Mouse (Mus musculus): ENCODE data around the gene 2810004N23Rik.
A peak's percentile ranks its signal among the peaks of the same experiment; 100 is the strongest.

2810004N23Rik gene

DNA sequence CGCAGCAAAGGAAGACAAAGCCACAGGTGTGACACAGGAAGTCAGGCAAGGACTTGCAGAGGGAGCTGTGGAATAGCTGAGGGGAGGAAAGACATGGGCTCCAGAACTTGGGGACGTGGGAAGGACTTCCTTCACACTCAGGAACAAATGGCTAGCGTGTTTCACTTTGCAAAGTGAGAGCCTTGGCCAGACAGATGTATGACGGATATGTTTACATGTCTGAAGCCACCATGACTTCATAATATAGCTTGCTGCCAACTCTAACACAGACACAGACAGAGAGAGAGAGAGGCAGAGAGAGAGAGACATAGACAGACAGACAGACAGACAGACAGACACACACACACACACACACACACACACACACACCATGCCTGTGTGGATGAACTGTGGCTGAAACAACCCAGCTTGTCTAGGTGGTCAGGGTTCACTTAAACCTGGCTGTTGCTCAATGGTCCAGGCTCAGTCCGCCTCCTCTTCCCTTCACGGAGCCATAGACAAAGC lies 43.3 kb downstream of the 2810004N23Rik start:
- DNase-seq = no peak

- no peak for DNase-seq
Measured at GRCm38 (mm10) chr8:124817361-124817760, 45.6 kb downstream of the 2810004N23Rik start.

GRCm38 (mm10) chr8:124816866-124817265 lies 46.1 kb downstream of the 2810004N23Rik start:
- DNase-seq = no peak

- peak; percentile 43 for DNase-seq
Measured at GRCm38 (mm10) chr8:124815870-124816269, 47.0 kb downstream of the 2810004N23Rik start.

DNA sequence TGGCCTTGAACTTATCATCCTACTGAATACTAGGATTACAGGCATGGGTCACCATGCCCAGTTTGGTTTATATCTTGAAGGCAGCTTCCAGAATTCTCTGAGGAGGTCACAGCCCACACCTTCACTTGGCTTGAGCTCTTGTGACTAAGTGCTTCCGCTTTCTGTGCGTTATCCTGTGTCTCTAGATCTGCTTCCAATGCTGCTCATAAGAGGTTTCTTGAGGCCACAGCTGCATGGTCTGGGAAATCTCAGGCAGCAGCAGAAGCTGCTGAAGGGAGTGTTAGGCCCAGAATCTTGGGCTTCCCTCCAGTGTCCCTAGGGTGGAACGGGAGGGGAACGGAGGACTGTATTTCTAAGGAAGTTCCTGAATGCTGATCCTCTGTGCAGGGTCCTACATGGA lies 49.6 kb downstream of the 2810004N23Rik start:
- no peak for DNase-seq

DNA sequence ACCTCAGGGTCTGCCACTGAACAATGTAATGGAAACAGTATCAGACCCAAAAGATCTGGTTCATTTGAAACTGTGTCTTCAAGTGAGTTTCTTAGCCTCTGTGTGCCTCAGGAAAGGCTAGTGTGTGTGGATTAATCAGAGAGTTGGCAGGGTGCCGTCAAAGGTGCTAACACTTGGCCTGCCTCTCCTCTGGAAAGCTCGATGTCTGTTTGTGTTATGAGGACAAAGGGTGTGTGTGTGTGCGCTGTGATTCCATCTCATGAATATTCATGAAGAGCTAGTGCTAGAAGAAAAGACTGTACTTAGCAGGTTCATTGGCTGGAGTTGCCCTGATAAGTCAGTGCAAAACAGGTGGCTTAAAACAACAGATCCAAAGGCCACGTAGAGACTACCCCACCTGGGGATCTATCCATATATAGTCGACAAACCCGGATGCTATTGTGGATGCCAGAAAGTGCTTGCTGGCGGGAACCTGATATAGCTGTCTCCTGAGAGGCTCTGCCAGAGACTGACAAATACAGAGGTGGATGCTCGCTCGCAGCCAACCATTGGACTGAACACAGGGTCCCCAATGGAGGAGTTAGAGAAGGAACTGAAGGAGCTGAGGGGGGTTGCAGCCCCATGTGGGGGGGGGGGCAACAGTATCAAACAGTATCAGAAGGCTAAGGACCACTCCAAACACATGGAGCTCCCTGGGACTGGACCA lies 52.1 kb downstream of the 2810004N23Rik start:
- no peak for DNase-seq

DNA sequence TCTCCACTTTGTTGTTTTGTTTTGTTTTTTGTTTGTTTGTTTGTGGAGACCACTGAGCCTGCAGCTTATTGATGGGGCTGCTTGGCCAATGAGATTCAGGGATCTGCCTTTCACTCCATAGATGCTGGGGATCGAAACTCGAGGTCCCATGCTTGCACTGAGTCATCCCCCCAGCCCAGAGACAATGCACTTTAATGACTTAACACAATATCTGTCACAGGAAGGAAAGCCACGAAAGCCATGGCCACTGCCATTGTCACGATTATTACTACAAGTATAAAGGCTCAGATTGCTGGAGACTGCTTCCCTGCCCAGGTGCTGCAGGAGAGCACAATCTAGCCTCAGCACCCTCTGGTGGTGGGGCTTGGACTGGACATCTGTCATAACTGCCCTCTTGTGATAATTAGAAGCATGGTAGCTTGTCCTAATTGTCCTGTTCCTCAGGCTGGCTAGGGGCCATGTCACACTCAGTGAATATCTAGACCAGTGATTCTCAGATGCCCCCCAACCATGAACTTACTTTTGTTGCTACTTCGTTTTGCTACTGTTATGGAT lies 52.8 kb downstream of the 2810004N23Rik start:
- DNase-seq = no peak

DNA sequence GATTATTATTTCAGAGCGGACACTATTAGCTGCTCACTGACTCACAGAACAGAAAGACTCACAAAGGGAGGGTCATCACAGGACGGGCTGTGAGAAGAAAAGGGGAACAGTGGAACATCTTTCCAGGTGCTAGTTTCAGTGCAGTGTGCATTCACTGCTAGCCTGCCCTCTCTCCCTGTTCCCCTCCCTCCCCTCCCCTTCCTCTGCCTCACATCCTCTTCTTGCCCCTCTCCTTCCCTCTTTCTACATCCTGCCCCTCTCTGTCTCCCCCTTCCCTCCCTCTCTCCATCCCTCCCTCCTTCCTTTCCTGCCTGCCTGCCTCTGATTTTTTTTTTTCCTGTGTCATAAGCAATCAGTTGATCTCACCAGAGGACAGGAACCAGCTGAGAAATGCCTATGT lies 53.5 kb downstream of the 2810004N23Rik start:
- DNase-seq = no peak

DNA sequence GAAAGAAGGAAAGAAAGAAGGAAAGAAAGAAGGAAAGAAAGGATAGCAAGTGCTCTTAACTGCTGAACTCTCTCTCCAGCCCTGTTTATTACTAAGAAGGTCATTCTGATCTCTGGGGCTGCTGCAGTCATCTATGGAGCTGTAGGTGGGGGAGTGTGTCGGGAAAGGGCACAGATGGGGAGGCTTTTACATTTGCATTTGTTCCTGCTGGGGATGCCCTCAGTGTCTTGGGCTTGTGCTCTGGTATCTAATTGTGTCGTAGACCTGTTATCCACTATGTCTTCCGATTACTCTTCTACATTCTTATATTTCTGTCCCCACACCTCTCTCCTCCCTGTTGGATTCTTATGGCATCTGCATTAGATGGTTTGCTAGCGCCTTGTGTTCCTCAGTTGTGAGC lies 56.9 kb downstream of the 2810004N23Rik start:
- DNase-seq = no peak

DNA sequence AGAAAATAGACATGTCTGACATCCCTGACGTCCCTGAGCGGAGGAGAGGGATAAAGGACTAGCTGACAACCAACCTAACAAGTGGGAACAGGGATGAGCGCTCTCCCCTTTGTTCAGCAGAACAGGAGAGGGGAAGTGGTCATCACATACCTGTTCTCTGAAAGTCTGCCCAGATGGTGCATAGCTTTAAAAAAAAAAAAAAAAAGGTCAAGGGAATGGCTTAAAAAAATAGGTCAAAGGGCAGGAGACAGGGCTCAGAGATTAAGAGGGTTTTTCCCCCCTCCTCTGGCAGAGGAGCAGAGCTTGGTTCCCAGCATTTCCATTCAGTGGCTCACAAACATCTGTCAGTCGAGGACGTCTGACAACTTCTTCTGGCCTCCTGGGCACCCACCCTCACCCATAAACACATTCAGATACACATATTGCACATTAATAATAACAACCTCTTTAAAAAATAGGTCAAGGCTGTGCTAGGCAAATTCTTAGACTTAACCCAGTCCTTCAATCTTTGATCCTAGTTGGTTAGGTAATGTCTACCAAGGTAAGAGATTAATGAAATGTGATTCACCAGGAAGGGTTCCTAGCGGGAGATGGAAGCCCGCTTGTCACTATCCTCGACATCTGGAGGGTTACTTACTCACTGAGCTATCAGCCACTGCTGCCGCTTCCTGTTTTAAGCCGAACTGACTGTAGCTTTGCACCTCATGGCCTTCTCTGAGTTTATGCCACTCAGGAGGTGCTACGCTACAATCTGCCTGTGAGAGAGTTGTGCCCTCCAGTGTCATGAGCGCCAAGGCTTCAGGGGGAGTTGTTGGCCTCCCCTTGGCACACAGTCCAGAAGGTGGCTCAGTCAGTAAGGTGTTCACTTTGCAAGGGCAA lies 58.9 kb downstream of the 2810004N23Rik start:
- DNase-seq = no peak

- DNase-seq = no peak
Measured at GRCm38 (mm10) chr8:124800542-124800941, 62.4 kb downstream of the 2810004N23Rik start.

DNA sequence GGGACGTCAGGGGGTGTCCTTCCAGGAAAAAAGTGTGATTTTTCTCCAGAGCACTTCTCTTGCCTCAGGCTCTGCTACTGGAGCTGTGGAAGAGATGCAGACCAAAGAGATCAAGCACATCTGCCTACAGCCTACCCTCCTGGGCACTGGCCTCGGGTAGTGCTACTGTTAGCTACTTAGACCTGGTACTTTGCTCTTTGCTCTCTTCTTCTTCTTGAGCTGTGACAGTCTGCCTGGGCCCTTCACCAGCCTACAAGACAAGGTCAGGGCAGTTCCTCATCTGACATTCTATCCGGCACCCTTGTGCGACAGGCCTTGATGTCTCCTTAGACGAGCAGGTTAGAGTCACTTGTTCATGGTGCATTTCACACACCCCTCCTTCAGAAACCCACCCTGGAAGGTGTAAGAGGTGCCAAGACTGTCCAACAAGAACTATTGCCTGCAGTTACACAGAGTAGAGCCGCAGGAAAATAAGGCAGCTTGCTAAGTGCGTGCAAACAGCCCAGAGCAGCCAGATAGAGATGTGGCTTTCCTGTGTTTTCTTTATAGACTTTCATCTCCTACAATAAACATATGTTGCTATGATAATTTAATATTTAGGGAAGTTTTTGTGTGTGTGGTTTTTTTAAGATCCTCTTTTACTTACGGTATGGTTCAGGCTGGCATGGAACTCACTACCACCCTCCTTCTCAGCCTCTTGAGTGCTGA lies 67.0 kb downstream of the 2810004N23Rik start:
- DNase-seq = no peak

DNA sequence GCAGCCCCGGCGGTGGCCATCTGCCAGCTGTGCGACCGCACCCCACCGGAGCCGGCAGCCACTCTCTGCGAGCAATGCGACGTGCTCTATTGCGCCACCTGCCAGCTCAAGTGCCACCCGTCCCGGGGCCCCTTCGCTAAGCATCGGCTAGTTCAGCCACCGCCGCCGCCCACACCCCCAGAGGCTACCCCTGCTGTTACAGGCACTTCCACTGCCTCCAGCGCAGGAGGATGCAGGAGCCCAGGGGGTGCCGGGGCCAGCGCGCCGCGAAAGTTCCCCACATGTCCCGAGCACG lies 68.5 kb downstream of the 2810004N23Rik start:
- peak; percentile 83 for DNase-seq

DNA sequence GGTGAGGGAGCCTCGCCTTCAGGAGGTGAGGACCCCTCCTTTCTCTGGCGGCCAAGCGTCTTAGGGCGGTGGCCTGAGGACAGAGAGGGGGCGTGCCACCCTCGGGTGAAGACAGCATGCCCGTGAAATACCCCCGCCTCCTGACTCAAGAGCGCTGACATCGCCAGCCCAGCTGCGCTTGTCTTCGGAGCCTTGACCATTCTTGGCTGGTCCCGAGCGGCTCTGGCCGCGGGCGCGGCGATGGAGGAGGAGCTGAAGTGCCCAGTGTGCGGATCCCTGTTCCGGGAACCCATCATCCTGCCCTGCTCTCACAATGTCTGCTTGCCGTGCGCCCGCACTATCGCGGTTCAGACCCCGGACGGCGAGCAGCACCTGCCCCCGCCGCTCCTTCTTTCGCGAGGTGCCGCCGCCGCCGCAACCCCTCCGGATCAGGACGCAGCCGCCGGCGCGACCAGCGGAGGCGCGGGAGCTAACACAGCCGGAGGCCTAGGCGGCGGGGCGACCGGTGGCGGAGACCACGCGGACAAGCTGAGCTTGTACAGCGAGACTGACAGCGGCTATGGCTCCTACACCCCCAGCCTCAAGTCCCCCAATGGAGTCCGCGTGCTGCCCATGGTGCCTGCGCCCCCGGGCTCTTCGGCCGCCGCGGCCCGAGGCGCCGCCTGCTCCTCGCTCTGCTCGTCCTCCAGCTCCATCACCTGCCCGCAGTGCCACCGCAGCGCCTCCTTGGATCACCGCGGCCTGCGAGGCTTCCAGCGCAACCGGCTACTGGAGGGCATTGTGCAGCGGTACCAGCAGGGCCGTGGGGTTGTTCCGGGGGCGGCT lies 69.0 kb downstream of the 2810004N23Rik start:
- peak; percentile 48 for DNase-seq

DNA sequence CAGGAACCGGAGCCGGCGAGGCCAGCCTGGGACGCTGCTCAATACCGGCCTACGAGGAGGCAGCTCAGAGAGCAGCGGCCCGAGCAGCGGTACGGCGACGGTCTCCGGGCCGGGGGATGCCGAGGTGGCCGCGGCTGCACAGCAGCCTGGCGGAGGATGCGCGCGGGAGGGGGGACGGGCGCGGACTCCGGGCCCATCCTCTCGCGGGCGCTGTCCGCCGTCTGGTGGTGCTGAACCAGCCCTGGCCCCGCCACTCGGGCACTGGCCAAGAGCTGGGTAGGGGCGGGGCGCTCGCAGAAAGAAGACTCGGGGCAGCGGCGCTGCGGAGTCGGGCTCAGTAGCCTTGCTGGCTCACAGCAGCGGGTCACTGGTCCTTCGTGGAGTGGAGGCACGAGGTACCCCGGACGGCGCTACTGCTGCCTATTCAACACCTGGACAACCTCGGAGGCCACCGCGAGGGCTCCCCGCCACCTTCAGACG lies 69.7 kb downstream of the 2810004N23Rik start:
- DNase-seq = peak; percentile 75

DNA sequence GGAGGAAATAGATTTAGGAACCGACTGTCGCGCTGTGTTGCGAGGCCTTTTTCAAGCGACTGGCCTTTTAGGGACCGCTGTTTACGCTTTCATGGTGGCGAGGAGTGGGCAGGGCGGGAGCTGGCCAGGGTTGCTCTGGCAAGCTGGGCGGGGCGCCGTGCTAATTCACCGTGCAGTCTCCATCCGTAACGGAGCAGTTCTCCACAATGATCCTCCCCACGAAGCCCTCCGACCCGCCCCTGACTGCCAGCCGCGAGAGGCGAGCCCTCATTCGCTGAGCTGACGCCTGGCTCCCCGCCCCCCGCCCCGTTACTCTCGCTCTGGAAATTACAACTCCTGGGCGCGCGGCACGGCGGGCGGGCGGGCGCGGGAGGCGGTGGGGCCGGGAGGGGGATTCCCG lies 70.2 kb downstream of the 2810004N23Rik start, which contains the start of gene Trim67:
Gene Trim67 (plus strand): TSS at position 385 of the 400 bp plus-strand sequence.
- DNase-seq = peak; percentile 79

- peak; percentile 61 for DNase-seq
Measured at GRCm38 (mm10) chr8:124792186-124792585, 70.7 kb downstream of the 2810004N23Rik start.

DNA sequence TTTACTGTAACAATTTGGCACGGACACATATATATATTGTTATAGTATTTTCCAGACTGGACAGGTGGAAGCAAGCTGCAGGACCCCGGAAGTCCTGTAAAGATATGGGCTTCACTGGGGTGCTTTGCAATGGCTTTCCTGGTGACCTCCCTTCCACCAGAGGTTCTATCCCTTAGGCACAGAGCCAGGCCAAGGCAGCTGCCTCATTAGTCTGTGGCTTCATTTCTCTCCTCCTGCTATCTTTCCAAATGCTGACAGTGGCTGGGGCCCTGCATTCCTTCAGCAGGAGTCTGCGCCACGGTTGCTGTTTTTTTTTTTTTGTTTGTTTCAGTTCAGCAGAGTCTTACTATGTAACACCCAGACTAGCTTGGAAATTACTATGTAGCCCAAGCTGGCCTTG lies 71.2 kb downstream of the 2810004N23Rik start:
- DNase-seq = no peak

GRCm38 (mm10) chr8:124790676-124791075 lies 72.2 kb downstream of the 2810004N23Rik start:
- DNase-seq = no peak

Data from cerebellum, adult 11 months (tissue).